Mouse (Mus musculus): ENCODE results near the gene M6pr. TPM values are rescaled to one million over a fixed set of nuclear protein-coding genes. Genes with fewer than 3 reads are reported as not detected.
A peak's percentile ranks its signal among the peaks of the same experiment; 100 is the strongest.

The M6pr gene
- polyA plus RNA-seq, 1 experiment from 2014 or later, result 111 TPM

- Histone ChIP-seq H3K36me3 (ENCODE audit: control insufficient read depth, insufficient read depth, low read length) (peaks cover 7% of the 10 kb centered on the region), H3K4me2 (replicated peaks; ENCODE audit: low read depth) (no peak overlapping the region), H3K9ac (ENCODE audit: low read length) (no peak overlapping the region), H3K27me3 (ENCODE audit: control insufficient read depth, insufficient read depth, low read length) (no peaks in the 10 kb centered on the region), H3K9me3 (ENCODE audit: control insufficient read depth, low read length) (no peaks in the 10 kb centered on the region), H3K27ac (replicated peaks) (no peak overlapping the region), H3K4me3 (ENCODE audit: low read depth, low read length) (no peak overlapping the region), H3K4me1 (replicated peaks; ENCODE audit: control insufficient read depth, insufficient read depth) (no peaks in the 10 kb centered on the region)
- ATAC-seq (ENCODE audit: low FRiP score, low TSS enrichment) (no peak), DNase-seq (ENCODE audit: low spot score) (no peak)
- TF ChIP-seq CTCF (IDR thresholded peaks at IDR 0.05; ENCODE audit: low read depth) (no peak), EP300 (optimal IDR thresholded peaks at IDR 0.05) (no peak)
- 86% methylated on average over 13 of the region's 13 CpGs for WGBS
Measured at GRCm38 (mm10) chr6:122333081-122333612, 24.6 kb downstream of the M6pr start.

DNA sequence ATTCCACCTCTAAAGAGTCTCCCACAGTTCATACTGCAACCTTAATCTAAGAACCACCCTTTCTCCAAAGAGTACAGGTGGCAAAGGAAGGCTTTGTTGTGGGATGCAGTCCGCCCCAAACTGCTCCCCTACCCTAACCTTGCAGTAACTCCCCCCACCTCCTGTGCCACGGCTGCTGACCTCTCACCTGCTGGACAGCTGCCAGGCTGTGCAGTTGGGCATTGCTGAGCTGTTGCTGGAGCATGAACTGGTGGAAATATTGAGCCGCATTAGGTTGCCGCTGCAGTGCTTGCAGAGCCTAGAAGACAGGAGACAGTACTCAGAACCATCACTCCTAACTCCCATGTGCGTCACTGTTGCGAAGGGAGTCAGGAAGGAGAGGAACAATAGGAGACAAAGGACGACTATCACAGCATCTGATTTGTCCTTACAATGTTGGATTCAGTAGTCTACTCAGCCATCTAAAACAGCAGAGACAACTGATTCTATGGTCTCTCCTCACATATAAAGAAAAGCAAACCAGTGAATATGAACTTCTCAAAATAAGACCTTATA is 26.3 kb downstream of the M6pr start:
- no peak overlapping the region for H3K4me2 ChIP-seq (replicated peaks; ENCODE audit: low read depth)
- peaks cover 7% of the 10 kb centered on the region for H3K36me3 ChIP-seq (ENCODE audit: control insufficient read depth, insufficient read depth, low read length)
- H3K9me3 ChIP-seq (ENCODE audit: control insufficient read depth, low read length), result no peaks in the 10 kb centered on the region
- DNase-seq (ENCODE audit: low spot score) (no peak), ATAC-seq (ENCODE audit: low FRiP score, low TSS enrichment) (no peak)
- TF ChIP-seq CTCF (IDR thresholded peaks at IDR 0.05; ENCODE audit: low read depth) (no peak), EP300 (optimal IDR thresholded peaks at IDR 0.05) (no peak)
- 82% methylated on average over 7 of the region's 7 CpGs for WGBS
- H3K4me1 ChIP-seq (replicated peaks; ENCODE audit: control insufficient read depth, insufficient read depth), result no peaks in the 10 kb centered on the region
- no peaks in the 10 kb centered on the region for H3K27me3 ChIP-seq (ENCODE audit: control insufficient read depth, insufficient read depth, low read length)
- H3K27ac ChIP-seq (replicated peaks), result no peak overlapping the region
- H3K9ac ChIP-seq (ENCODE audit: low read length), result no peak overlapping the region
- H3K4me3 ChIP-seq (ENCODE audit: low read depth, low read length), result no peak overlapping the region

- Histone ChIP-seq H3K9ac (ENCODE audit: low read length) (no peak overlapping the region), H3K4me2 (replicated peaks; ENCODE audit: low read depth) (no peak overlapping the region), H3K27ac (replicated peaks) (no peak overlapping the region), H3K27me3 (ENCODE audit: control insufficient read depth, insufficient read depth, low read length) (no peaks in the 10 kb centered on the region), H3K9me3 (ENCODE audit: control insufficient read depth, low read length) (no peaks in the 10 kb centered on the region), H3K4me1 (replicated peaks; ENCODE audit: control insufficient read depth, insufficient read depth) (no peaks in the 10 kb centered on the region), H3K36me3 (ENCODE audit: control insufficient read depth, insufficient read depth, low read length) (peaks cover 7% of the 10 kb centered on the region), H3K4me3 (ENCODE audit: low read depth, low read length) (no peak overlapping the region)
- DNase-seq (ENCODE audit: low spot score) (no peak), ATAC-seq (ENCODE audit: low FRiP score, low TSS enrichment) (no peak)
- 50% methylated on average over 6 of the region's 6 CpGs for WGBS
- TF ChIP-seq EP300 (optimal IDR thresholded peaks at IDR 0.05) (no peak), CTCF (IDR thresholded peaks at IDR 0.05; ENCODE audit: low read depth) (no peak)
Measured at GRCm38 (mm10) chr6:122337546-122337945, 29.0 kb downstream of the M6pr start.

DNA sequence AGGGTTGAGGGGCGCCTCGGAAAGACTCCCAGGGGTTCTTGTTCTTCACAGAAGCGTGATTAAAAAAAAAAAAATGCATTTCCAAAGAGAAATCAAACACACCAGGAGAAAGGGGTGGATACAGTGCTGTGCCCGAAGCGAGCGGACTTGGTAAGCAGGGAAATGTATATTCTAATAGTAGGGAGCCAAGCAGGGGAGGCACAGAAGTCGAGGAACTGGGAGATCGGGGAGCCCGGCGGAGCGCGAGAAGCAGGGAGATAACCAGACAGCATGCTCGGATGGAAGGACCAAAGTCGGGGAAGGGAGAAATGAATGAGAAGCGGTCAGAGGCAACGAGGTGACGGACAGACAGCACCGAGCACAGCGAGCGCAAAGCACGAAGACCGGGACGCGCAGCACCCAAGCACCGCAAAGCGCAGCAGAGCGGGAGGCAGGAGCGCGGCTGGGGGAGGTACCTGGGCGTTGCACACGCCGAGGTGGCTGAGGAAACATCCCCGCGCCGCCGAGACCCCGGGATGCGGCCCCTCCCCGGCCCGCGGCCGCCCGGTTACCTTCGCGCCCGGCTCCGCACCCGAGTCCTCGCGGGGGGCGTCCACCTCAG is 30.6 kb downstream of the M6pr start:
- Histone ChIP-seq H3K4me3 (ENCODE audit: low read depth, low read length) (peak overlapping the region; percentile 75), H3K9ac (ENCODE audit: low read length) (peak overlapping the region; percentile 75), H3K9me3 (ENCODE audit: control insufficient read depth, low read length) (no peaks in the 10 kb centered on the region), H3K27me3 (ENCODE audit: control insufficient read depth, insufficient read depth, low read length) (no peaks in the 10 kb centered on the region), H3K4me1 (replicated peaks; ENCODE audit: control insufficient read depth, insufficient read depth) (no peaks in the 10 kb centered on the region), H3K4me2 (replicated peaks; ENCODE audit: low read depth) (peak overlapping the region; percentile 76), H3K27ac (replicated peaks) (peak overlapping the region; percentile 91), H3K36me3 (ENCODE audit: control insufficient read depth, insufficient read depth, low read length) (peaks cover 4% of the 10 kb centered on the region; the same call in 1 of the 2 replicates)
- peak; percentile 80 for DNase-seq (ENCODE audit: low spot score)
- TF ChIP-seq EP300 (optimal IDR thresholded peaks at IDR 0.05) (no peak), CTCF (IDR thresholded peaks at IDR 0.05; ENCODE audit: low read depth) (no peak)
- peak; percentile 76 for ATAC-seq (ENCODE audit: low FRiP score, low TSS enrichment)
- 0% methylated on average over 35 of the region's 51 CpGs for WGBS

DNA sequence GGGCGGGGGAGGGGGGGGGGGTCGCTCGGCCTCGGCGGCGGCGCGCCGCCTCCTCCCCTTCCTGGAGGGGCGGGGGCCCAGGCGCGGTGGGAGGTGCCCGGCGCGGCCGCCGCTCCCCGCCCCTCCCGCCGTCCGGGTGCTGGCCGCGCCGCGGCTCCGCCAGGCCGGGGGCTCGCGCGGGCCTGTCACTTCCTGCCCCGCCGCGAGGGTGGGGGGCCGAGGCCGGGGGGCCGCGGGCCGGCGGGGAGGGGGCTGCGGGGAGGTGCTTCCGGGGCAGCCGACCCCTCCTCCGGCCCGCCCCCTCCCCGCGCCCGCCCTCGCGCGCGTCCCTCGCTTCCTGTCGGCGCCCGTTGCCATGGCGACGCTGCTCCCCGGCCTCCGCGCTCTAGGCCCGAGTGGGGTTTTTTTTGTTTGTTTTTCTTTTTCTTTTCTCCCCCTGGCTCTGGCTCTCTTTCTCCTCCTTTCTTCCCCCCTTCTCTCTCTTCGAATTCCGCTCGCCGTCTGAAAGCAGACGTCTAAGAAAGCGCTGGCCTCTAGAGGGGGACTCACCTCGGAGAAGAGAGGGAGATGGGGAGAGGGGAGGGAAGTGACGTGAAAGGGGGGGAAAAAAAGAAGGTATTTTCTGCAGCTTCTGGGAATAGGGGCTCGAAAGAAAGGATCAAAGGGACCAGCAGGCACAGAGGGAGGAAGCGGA is 31.3 kb downstream of the M6pr start:
- Histone ChIP-seq H3K4me2 (replicated peaks; ENCODE audit: low read depth) (peak overlapping the region; percentile 76), H3K9me3 (ENCODE audit: control insufficient read depth, low read length) (no peaks in the 10 kb centered on the region), H3K9ac (ENCODE audit: low read length) (peak overlapping the region; percentile 75), H3K4me1 (replicated peaks; ENCODE audit: control insufficient read depth, insufficient read depth) (no peaks in the 10 kb centered on the region), H3K27me3 (ENCODE audit: control insufficient read depth, insufficient read depth, low read length) (no peaks in the 10 kb centered on the region), H3K36me3 (ENCODE audit: control insufficient read depth, insufficient read depth, low read length) (peaks cover 2% of the 10 kb centered on the region; the same call in 1 of the 2 replicates), H3K4me3 (ENCODE audit: low read depth, low read length) (peak overlapping the region; percentile 75), H3K27ac (replicated peaks) (peak overlapping the region; percentile 91)
- WGBS, result 2% methylated on average over 25 of the region's 71 CpGs
- ATAC-seq (ENCODE audit: low FRiP score, low TSS enrichment) (peak; percentile 83), DNase-seq (ENCODE audit: low spot score) (peak; percentile 88)
- no peak for TF ChIP-seq EP300 (optimal IDR thresholded peaks at IDR 0.05)
- peak; percentile 57 for TF ChIP-seq CTCF (IDR thresholded peaks at IDR 0.05; ENCODE audit: low read depth)
